Mouse (Mus musculus): ENCODE data around the gene Gucy2g. TPM values are rescaled to one million over a fixed set of nuclear protein-coding genes. Genes with fewer than 3 reads are reported as not detected.

Gene Gucy2g
- 0.06 and 0.15 TPM in 2 replicates for polyA plus RNA-seq (2015; fragmentation: Nextera tagmentation; extraction: Ambion mirVana)

DNA sequence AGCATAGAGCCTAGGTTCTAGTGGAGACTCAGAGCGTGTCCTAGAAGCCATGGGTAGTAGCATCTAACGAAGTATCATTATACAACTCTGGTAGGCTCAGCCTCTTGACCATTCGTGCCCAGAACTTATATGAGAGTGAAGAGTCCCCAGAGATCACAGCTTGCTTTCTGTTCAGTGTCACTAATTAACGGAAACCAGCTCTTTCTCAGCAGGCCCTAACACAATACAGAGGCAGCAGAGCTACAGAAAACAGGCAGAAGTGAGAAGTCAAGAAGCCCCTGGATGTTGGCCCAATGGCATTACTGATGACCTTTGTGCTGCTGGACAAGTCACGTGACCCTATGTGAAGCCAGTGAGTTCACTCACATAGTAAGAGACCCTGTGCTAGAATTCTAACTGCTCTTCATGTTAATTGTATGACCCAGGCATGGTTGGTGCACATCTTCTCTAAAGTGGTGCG is at the start of gene Gucy2g:
TSS of gene Gucy2g (minus strand) at position 51 of the 460 bp plus-strand sequence.
- no peak within 1 kb of the TSS for H3K9ac ChIP-seq
- 75% methylated on average over 6 of the region's 6 CpGs for WGBS
- ATAC-seq (ENCODE audit: insufficient number of reproducible peaks, low FRiP score, low TSS enrichment, low read depth) = no peak
- no peak within 1 kb of the TSS for H3K4me3 ChIP-seq
- H3K27me3 ChIP-seq = no peaks in the 10 kb centered on the region
- H3K27ac ChIP-seq = no peak within 1 kb of the TSS
- no peaks in the 10 kb centered on the region for H3K36me3 ChIP-seq
- H3K4me2 ChIP-seq = no peak within 1 kb of the TSS
- H3K9me3 ChIP-seq = no peaks in the 10 kb centered on the region
- no peaks in the 10 kb centered on the region for H3K4me1 ChIP-seq

DNA sequence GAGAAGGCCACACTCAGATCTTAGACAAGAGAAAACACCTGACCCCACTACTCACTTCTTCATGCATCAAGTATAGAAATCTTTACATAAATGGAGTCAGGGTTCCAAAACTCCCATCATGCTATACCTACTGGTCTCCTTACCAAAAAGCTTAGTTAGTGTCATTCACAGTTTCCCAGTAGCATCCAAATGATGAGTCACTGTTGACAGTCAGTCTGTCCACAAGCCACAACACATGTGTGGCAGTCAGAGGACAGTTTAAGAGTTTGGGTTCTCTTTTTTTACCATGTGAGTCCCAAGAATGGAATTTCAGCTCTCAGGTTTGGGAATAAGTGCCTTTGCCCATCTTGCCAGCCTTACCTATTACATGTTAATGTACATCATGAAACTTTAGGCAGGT is 47.9 kb upstream of the Gucy2g start:
- ATAC-seq (ENCODE audit: insufficient number of reproducible peaks, low FRiP score, low TSS enrichment, low read depth) = no peak
- H3K36me3 ChIP-seq = peaks cover 23% of the 10 kb centered on the region; the same call in 1 of the 2 replicates

DNA sequence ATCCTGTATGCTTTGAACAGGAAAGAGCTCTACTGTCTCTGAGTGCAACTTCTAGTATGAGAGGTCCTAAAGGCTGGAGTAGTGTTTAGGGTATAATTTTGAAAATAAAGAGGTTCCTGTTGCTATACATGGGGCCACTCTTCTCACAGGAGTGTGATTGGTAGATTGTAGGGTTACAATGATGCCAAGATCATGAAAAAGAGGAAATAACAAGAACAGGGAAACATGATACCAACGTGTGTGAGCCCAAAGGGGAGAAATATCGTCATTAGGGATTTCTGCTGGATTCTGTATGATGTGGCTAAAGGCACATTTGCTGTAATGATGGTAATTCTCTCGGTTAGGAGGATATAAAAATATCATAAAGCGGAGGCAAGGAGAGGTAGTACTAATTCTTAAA is 45.0 kb upstream of the Gucy2g start:
- no peaks in the 10 kb centered on the region for H3K27me3 ChIP-seq
- no peaks in the 10 kb centered on the region for H3K4me1 ChIP-seq
- H3K9ac ChIP-seq = no peak overlapping the region
- H3K9me3 ChIP-seq = no peaks in the 10 kb centered on the region
- ATAC-seq (ENCODE audit: insufficient number of reproducible peaks, low FRiP score, low TSS enrichment, low read depth) = no peak
- H3K4me2 ChIP-seq = no peak overlapping the region
- WGBS = 74% methylated on average over 4 of the region's 4 CpGs
- no peak overlapping the region for H3K4me3 ChIP-seq
- H3K27ac ChIP-seq = no peak overlapping the region
- H3K36me3 ChIP-seq = peaks cover 33% of the 10 kb centered on the region

More for the DNA sequence above, 47.9 kb upstream of the Gucy2g start:
- Histone ChIP-seq H3K9ac (no peak overlapping the region), H3K4me3 (no peak overlapping the region), H3K27ac (no peak overlapping the region), H3K4me1 (no peaks in the 10 kb centered on the region), H3K4me2 (no peak overlapping the region), H3K9me3 (no peaks in the 10 kb centered on the region), H3K27me3 (no peaks in the 10 kb centered on the region)

DNA sequence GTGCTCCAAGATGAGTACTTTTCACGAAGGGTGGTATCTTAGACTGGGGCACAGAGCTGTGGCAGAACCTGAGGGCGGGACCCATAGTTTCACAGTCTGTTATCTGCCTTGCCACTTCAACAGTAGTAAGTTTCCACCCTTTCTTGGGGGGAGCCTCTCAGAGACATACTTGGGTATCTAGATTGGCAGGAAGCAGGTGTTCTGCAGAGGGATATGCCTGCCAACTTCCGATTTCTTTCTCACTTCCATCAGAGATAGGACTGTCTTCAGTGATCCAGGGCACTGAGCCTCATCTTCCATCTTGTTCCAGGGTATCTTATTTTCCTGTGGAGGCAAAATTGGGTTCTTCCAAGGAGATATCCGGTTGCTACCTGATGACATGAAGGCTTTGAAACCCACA is 43.1 kb upstream of the Gucy2g start:
- WGBS = 89% methylated on average over 4 of the region's 4 CpGs
- Histone ChIP-seq H3K27ac (no peak overlapping the region), H3K9ac (no peak overlapping the region), H3K4me2 (no peak overlapping the region), H3K27me3 (no peaks in the 10 kb centered on the region), H3K9me3 (no peaks in the 10 kb centered on the region), H3K4me3 (no peak overlapping the region), H3K36me3 (peaks cover 36% of the 10 kb centered on the region), H3K4me1 (no peaks in the 10 kb centered on the region)
- no peak for ATAC-seq (ENCODE audit: insufficient number of reproducible peaks, low FRiP score, low TSS enrichment, low read depth)

DNA sequence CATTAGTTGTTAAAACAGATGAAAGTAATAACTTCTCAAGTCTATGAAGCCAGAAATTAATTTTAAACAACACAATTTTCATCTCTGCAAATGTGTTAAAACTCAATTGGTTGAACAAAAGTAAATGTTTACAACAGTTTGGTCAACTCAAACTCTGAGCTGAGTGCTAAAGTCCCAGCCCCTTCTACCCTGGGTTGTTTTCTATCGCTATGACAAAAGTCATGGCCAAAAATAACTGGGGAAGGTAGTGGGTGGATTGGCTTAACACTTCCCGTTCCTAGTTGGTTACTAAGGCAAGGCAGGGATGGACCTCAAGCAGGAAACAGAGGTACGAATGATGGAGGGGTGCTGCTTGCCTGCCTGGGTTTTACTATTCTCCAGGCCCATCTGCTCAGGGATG is 35.7 kb upstream of the Gucy2g start:
- H3K4me2 ChIP-seq = no peak overlapping the region
- 82% methylated on average over 3 of the region's 3 CpGs for WGBS

DNA sequence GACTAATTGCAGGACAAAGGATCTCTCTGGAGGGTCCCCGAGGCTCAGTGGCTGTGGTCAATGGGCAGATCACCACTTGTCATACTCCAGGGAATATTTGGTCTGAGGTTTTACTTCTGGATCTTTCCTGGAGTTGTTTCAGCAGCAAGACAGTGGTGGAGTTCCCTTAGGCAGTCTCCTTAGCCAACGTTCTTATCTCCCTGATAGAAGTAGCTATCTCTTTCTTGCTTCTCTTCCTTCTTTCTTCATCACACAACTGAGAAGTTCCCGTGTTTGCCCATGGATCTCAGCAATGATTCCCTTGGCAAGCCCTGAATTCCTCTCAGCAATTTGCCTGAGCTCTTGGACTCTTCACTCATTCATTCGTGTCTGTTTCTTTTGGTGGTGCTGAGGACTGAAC is 35.1 kb upstream of the Gucy2g start:
- Histone ChIP-seq H3K27ac (no peak overlapping the region), H3K4me3 (no peak overlapping the region), H3K4me2 (no peak overlapping the region), H3K9ac (no peak overlapping the region), H3K9me3 (no peaks in the 10 kb centered on the region), H3K4me1 (peaks cover 3% of the 10 kb centered on the region; the same call in 1 of the 2 replicates), H3K27me3 (no peaks in the 10 kb centered on the region), H3K36me3 (peaks cover 8% of the 10 kb centered on the region; the same call in 1 of the 2 replicates)
- ATAC-seq (ENCODE audit: insufficient number of reproducible peaks, low FRiP score, low TSS enrichment, low read depth) = no peak
- WGBS = 84% methylated on average over 4 of the region's 4 CpGs

More for the DNA sequence above, 35.7 kb upstream of the Gucy2g start:
- Histone ChIP-seq H3K9me3 (no peaks in the 10 kb centered on the region), H3K4me3 (no peak overlapping the region), H3K4me1 (no peaks in the 10 kb centered on the region), H3K27ac (no peak overlapping the region), H3K36me3 (peaks cover 14% of the 10 kb centered on the region; the same call in 1 of the 2 replicates), H3K9ac (no peak overlapping the region), H3K27me3 (no peaks in the 10 kb centered on the region)
- ATAC-seq (ENCODE audit: insufficient number of reproducible peaks, low FRiP score, low TSS enrichment, low read depth) = no peak

DNA sequence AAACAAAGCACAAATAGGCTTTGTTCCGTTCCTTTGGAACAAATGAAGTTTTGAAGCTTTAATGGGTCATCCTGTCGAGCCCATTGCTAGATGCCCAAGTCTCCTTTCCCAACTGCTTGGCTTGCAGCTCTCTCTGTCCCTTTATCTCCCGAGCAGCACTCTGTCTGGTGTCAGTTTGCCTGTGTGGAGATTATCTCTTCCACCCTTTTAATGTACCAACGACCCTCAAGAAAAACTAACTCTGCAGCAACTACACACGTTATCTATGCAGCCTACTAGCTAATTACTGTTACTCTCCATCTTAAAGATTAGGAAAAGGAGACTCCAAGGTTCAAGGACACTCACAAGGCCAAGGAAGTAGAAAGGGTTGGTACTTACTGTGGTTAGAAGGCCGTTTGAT is 32.3 kb upstream of the Gucy2g start:
- WGBS = 76% methylated on average over 6 of the region's 6 CpGs
- ATAC-seq (ENCODE audit: insufficient number of reproducible peaks, low FRiP score, low TSS enrichment, low read depth) = no peak
- no peak overlapping the region for H3K9ac ChIP-seq
- no peaks in the 10 kb centered on the region for H3K9me3 ChIP-seq
- H3K27me3 ChIP-seq = no peaks in the 10 kb centered on the region
- H3K27ac ChIP-seq = no peak overlapping the region
- peaks cover 3% of the 10 kb centered on the region; the same call in 1 of the 2 replicates for H3K4me1 ChIP-seq
- no peaks in the 10 kb centered on the region; the same call in 1 of the 2 replicates for H3K36me3 ChIP-seq
- H3K4me2 ChIP-seq = no peak overlapping the region
- no peak overlapping the region for H3K4me3 ChIP-seq

DNA sequence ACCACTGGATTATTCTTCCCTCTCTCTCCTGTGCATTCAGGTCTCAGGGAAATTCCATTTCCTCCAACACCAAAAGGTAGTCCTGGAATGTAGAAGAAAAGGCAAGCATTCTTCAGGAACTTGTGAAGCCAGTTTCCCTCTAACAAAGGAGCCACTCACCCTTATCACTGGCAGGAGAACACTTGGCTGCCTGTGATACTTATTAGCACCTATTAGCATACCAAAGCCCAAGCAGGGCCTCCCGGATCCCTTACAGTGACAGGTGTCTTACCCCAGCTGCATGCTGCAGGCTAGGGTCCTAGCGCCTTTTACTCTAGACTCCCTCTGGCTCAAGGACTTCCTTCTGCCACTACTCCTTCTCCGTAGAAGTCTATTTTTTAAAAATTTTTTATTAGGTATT is 30.4 kb upstream of the Gucy2g start:
- Histone ChIP-seq H3K27me3 (no peaks in the 10 kb centered on the region), H3K4me1 (peaks cover 6% of the 10 kb centered on the region; the same call in 1 of the 2 replicates), H3K4me2 (no peak overlapping the region), H3K9me3 (no peaks in the 10 kb centered on the region), H3K27ac (no peak overlapping the region), H3K36me3 (no peaks in the 10 kb centered on the region; the same call in 1 of the 2 replicates), H3K9ac (no peak overlapping the region), H3K4me3 (no peak overlapping the region)
- ATAC-seq (ENCODE audit: insufficient number of reproducible peaks, low FRiP score, low TSS enrichment, low read depth) = no peak
- 39% methylated on average over 3 of the region's 3 CpGs for WGBS

DNA sequence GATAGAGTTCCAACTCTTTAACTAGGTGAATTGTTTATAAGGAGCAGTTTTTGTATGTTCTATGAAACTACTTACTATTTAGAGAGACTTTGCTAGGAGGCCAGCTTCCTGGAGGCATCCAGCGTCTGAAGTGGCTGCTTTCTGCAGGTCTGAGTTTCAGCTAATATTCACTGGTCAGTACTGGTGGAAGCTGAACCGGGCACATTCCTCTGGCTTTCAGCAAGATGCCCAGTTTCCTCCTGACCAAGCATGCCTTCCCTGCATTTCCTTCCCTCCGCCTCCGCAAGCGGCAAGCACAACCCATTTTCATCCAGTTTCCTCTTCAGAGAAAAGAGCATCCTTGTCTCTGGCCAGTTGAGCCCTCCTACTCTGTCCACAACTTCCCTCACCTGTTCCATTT is 28.0 kb upstream of the Gucy2g start:
- Histone ChIP-seq H3K4me3 (no peak overlapping the region), H3K9ac (no peak overlapping the region), H3K4me2 (no peak overlapping the region), H3K27ac (no peak overlapping the region), H3K4me1 (peaks cover 6% of the 10 kb centered on the region; the same call in 1 of the 2 replicates), H3K27me3 (no peaks in the 10 kb centered on the region), H3K36me3 (no peaks in the 10 kb centered on the region; the same call in 1 of the 2 replicates), H3K9me3 (no peaks in the 10 kb centered on the region)
- ATAC-seq (ENCODE audit: insufficient number of reproducible peaks, low FRiP score, low TSS enrichment, low read depth) = no peak
- 79% methylated on average over 5 of the region's 5 CpGs for WGBS

DNA sequence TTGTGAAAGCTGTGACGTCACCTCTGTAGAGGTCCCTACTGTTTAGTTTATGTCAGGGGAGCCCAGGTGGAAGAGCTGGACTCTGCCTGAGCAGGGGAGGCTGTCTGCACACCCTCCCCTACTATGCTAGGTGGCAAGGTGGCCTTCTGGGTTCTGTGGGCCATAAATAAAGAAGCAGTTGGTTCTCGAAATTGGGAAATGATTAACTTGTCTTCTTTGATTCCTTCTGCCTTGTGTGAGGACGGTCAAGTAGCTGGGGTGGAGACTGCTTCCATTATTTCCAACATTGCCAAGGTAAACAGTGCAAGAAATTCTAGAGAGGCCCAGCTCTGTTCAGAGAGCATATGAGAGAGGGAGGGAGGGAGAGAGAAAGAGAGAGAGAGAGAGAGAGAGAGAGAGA is 27.1 kb upstream of the Gucy2g start:
- H3K4me1 ChIP-seq = peaks cover 6% of the 10 kb centered on the region; the same call in 1 of the 2 replicates
- H3K36me3 ChIP-seq = no peaks in the 10 kb centered on the region; the same call in 1 of the 2 replicates
- no peak overlapping the region for H3K9ac ChIP-seq
- H3K27me3 ChIP-seq = no peaks in the 10 kb centered on the region
- no peak overlapping the region for H3K4me3 ChIP-seq
- no peak overlapping the region for H3K4me2 ChIP-seq
- 75% methylated on average over 3 of the region's 3 CpGs for WGBS
- no peaks in the 10 kb centered on the region for H3K9me3 ChIP-seq
- no peak overlapping the region for H3K27ac ChIP-seq
- ATAC-seq (ENCODE audit: insufficient number of reproducible peaks, low FRiP score, low TSS enrichment, low read depth) = no peak

DNA sequence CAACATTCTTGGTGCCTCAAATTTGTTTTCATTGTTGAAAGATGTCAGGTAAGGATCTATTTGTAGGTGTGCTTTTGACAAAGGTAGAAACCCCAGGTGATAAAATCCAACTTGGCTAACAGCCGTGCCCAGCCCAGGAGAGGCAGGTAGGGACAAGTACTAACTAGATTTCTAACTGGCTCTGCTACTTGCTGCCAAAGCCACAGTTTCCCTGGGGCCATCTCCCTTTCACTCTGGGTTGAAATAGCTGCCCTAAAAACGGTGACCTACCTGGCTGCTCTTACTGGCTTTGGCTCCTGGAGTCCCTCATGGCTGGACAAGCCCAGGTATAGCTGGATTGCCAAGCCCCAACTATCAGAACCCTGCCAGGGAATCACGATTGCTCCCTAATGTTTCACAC is 25.8 kb upstream of the Gucy2g start:
- Histone ChIP-seq H3K9me3 (no peaks in the 10 kb centered on the region), H3K4me3 (no peak overlapping the region), H3K4me2 (no peak overlapping the region), H3K4me1 (peaks cover 6% of the 10 kb centered on the region; the same call in 1 of the 2 replicates), H3K9ac (no peak overlapping the region), H3K27me3 (no peaks in the 10 kb centered on the region), H3K36me3 (no peaks in the 10 kb centered on the region), H3K27ac (no peak overlapping the region)
- no peak for ATAC-seq (ENCODE audit: insufficient number of reproducible peaks, low FRiP score, low TSS enrichment, low read depth)
- WGBS = 60% methylated on average over 3 of the region's 3 CpGs

DNA sequence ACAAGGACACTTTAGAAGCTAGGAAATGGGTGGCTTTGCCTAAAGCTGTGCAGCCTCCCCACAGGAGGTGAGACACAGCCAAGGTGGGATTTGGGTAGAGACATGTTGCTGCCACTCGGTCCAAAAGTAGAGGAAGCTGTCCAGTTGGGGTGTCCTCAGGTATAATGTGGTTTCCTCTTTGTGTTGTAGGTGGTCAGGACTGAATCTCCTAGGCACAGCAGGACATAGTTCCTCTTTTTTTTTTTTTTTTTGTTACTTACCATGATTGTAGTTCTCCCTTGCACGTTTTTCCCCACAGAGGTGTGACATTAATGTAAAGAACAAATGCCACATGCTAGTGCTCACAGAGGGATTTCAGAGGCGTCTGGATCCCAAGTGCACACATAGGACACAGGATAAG is 24.2 kb upstream of the Gucy2g start:
- H3K4me1 ChIP-seq = 0 out of 2 replicates have a peak, but pooled peaks cover 3% of the 10 kb centered on the region
- no peak overlapping the region for H3K4me2 ChIP-seq
- no peak for ATAC-seq (ENCODE audit: insufficient number of reproducible peaks, low FRiP score, low TSS enrichment, low read depth)
- no peak overlapping the region for H3K4me3 ChIP-seq
- no peaks in the 10 kb centered on the region for H3K9me3 ChIP-seq
- WGBS = 67% methylated on average over 3 of the region's 3 CpGs
- H3K36me3 ChIP-seq = no peaks in the 10 kb centered on the region
- no peak overlapping the region for H3K27ac ChIP-seq
- no peak overlapping the region for H3K9ac ChIP-seq
- H3K27me3 ChIP-seq = no peaks in the 10 kb centered on the region
